Mouse (Mus musculus) right cerebral cortex, postnatal 10 days (tissue): ENCODE measurements around the gene Irx2.

Experiments used
- DNase-seq, 2 experiments: peaks; one replicate each; pipeline ENCODE4 v3.0.0; 2021; ENCODE audit warnings: low spot score in 2 of 2

Irx2 gene

DNA sequence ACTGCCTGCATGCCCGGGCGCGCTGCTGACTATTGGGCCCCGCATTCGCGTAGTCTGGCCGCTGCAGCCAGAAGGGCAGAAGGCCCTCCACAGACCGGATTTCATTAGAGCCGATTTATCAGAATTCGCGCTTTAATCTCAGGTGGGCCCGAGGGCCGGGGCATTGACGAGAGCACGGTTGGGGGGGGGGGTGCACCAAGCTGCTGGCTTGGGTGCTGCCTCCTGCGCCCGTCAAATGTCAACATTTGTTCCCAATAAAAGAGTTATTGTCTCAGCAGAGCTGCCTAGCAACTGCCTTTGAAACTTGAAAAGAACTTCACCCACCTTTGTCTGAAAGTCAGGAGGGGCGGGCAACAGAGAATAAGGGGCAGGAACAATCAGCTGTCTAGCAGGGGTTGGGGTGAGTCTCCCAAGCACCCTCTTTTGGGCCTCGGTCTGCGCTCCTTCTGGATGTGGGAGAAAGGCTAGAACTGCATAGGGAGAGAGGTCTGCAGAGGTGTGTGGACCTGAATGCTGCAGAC, 7.8 kb downstream of the Irx2 start:
- DNase-seq = no peak

DNA sequence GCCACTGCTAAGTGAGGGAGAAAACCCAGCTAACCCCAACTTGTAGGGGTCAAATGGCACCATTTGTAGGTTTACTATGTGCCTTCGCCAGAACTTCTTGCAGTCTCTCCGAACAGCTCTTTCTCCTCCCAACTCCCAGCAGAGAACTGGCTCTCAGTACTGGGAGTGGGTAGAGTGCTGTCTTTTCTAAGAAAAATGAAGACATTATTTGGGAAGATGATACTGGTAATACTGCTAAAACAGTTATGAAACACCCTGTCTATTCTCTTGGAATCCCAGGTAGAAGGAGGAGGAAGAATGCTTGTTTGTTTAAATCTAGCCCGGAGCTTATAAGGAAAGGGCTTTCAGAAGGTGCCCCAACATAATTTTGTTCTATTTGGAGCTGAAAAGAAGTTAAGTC, 8.9 kb downstream of the Irx2 start:
- no peak for DNase-seq

DNA sequence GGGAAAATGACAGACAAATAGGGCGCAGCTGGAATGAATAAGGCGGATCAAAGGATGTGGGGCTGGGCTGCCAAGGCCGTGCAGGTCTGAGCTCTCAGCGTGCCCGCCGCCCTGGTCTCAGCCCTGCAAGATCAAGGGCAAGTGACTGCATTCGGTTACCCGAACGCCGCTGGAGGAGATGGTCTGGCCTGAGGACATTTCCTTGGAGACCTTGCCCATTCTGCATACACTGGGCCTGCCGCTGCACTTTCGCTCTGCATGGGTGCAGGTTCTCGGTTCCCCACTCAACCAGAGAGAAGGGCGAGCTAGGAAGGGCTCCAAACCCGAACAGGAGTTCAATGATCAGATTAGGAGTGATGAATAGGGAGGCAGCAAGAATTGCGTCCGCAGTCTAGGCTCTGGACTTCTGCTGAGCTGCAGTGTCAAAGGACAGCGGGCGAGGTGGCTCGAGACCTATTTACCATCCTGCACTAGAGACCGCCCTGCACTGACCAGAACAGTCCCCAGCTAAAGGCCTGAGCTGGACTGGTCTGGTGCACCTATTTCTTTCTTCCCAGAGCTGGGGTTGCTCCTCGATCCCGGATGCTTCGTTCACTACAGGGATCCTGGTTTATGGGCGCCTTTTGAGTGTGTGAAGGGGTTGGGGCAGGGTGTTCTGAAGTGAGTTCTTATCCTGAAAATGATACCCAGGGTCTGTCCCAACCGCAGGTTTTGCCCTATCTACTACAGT, 9.9 kb downstream of the Irx2 start:
- DNase-seq = no peak

DNA sequence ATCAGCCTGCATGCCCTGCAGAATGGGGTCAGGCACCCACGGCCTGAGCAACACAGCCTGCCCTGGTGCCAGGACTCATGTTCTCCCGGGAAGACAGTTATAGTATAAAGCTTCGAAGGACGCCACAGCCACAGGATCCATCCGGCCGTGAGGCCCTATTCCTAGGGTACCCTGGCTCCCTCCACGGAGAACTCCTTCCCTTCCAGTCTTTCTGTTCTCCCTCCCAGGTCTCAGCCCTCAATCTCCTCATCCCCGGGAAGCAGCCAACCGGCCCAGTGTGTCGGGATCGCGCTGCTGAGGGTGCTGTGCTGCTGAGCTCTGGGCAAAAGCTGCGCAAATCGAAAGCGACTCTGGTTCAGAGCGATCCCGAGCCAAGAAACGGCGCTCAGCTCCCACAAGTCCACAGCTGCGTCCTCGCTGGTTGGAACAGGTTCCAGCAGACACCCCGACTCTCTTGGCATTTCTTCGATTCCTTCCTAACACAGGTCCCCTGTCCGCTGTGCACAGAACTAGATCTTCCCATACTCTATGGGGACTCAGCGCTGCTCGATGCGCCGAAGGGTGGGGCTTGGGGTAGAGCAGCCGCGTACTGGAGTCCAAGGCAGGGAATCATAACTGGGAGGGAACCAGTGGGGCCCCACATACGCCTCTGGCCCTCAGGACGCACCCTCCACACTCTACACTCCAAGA, 11.0 kb downstream of the Irx2 start:
- DNase-seq = no peak

DNA sequence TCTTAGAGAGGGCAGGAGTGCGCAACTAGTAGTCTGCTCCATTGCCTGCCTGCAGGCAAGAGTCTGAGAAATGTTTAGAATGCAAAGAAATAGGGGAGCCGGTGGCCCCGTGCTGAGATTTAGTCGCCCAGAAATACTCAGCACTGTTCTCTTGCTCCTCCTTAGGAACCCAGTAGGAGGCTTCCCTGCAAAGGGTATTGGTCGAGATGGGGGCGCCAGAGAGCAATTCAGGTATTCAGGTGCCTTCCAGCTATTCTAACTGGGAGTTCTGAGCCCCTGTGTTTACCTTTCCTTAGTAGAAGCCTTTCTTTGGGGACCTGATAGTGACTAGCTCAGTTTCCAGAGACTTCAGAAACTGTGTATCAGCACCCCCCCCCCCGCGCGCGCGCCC, 11.5 kb downstream of the Irx2 start:
- no peak for DNase-seq

DNA sequence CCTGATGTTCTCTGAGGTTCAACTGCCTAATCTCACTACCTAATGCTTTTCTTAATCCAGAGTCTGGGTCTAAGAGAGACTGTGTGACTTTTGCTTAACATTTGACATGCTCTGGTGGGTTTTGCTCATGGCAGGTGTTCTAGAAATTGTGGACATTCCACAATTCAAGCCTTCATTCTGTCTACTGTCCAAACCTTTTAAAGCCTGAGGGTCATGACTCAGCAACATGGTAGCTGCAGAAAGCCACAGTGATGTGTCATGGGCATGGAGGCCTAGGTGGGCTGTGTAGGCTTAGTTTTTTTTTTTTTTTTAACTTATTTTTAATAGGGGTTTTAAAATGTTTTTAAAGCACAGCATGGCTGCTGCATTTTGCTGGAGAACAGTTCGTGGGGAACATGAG, 27.8 kb downstream of the Irx2 start:
- no peak for DNase-seq

DNA sequence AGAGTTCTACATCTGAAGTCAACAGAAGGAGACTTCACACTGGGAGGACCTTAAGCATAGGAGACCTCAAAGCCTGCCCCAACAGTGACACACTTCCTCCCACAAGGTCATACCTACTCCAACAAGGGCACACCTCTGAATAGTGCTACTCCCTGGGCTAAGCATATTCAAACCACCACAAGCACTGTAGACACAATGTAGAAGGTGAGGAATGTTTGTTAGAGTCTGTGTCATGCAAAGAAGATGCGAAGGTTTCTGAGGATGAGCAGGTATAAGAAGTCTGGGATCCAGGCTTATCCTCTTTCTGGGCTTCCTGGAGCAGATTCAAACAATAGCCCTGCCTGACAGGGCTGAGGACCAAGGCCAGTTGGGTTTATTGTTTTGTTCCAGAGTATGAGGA, 47.2 kb downstream of the Irx2 start:
- DNase-seq = no peak
